8 mouse cellular contexts compared by ENCODE assay signal in genomic region chr8:80865181-80865784, GRCm38 (mm10). TPM values are rescaled to one million over a fixed set of nuclear protein-coding genes. Genes with fewer than 3 reads are reported as not detected.
DNase-seq lines count a peak whose midpoint lies in the region; ATAC-seq and TF ChIP-seq lines count a peak whose summit lies in the region.

No protein-coding gene starts in this region.

- no peak for DNase-seq in kidney, adult 2 months
- DNase-seq in kidney, adult 8-10 months = no peak
- peak; percentile 43 for DNase-seq in lung, postnatal 10 days
- DNase-seq in urinary bladder, postnatal 14 days (ENCODE audit: low spot score) = no peak
- DNase-seq in T-cell, adult 2 months (ENCODE audit: low spot score) = no peak
- no peak for DNase-seq in ovary, postnatal 14 days (ENCODE audit: low spot score)

- 58% methylated on average over 8 of the region's 8 CpGs for WGBS in kidney, adult 2 months
- 63% methylated on average over 8 of the region's 8 CpGs for WGBS in heart, embryonic 16.5 days

- peak overlapping the region; percentile 5; the same call in 1 of the 2 replicates for H3K9ac ChIP-seq in heart, embryonic 16.5 days (ENCODE audit: low read length)

- no peaks in the 10 kb centered on the region for H3K9me3 ChIP-seq in heart, embryonic 16.5 days (replicated peaks; ENCODE audit: control insufficient read depth, low read length)

- no peak overlapping the region for H3K4me3 ChIP-seq in kidney, adult 2 months (ENCODE audit: insufficient read depth, low read depth, low read length)
- H3K4me3 ChIP-seq in cortical plate, adult 2 months (ENCODE audit: insufficient read depth, low read length) = no peak overlapping the region
- no peak overlapping the region for H3K4me3 ChIP-seq in heart, embryonic 16.5 days (ENCODE audit: low read length)

- no peak overlapping the region for H3K27ac ChIP-seq in kidney, adult 2 months (ENCODE audit: insufficient read depth, low read depth, low read length)
- peak overlapping the region; percentile 26 for H3K27ac ChIP-seq in cortical plate, adult 2 months (ENCODE audit: insufficient read depth, low read length)
- H3K27ac ChIP-seq in heart, embryonic 16.5 days (ENCODE audit: low read length) = peak overlapping the region; percentile 86

- H3K36me3 ChIP-seq in kidney, adult 2 months (ENCODE audit: control insufficient read depth, insufficient read depth, low read length) = no peaks in the 10 kb centered on the region
- no peaks in the 10 kb centered on the region; the same call in 1 of the 2 replicates for H3K36me3 ChIP-seq in heart, embryonic 16.5 days (ENCODE audit: control insufficient read depth, insufficient read depth)

- H3K4me2 ChIP-seq in heart, embryonic 16.5 days (ENCODE audit: low read depth, low read length) = 0 out of 2 replicates have a peak overlapping the region, but pooled peaks have one; percentile 7

- TF ChIP-seq CTCF in kidney, adult 2 months (conservative IDR thresholded peaks at IDR 0.05; ENCODE audit: insufficient read depth, insufficient read length, low read depth, low read length) = peak; percentile 43
- peak; percentile 29 for TF ChIP-seq CTCF in cortical plate, adult 2 months (IDR thresholded peaks at IDR 0.05; ENCODE audit: extremely low read depth, insufficient read depth, low read length)

- no peaks in the 10 kb centered on the region for H3K27me3 ChIP-seq in kidney, adult 2 months (replicated peaks; ENCODE audit: control insufficient read depth, insufficient read depth, low read length)
- no peaks in the 10 kb centered on the region for H3K27me3 ChIP-seq in heart, embryonic 16.5 days (ENCODE audit: control insufficient read depth, insufficient read depth, low read length)

- no peak for ATAC-seq in heart, embryonic 16.5 days (replicated peaks; ENCODE audit: extremely low read depth, insufficient read depth, low FRiP score)

- H3K4me1 ChIP-seq in kidney, adult 2 months (ENCODE audit: control insufficient read depth, insufficient read depth, low read length) = peaks cover 38% of the 10 kb centered on the region
- H3K4me1 ChIP-seq in cortical plate, adult 2 months (ENCODE audit: control insufficient read depth, insufficient read depth, low read length) = 0 out of 2 replicates have a peak, but pooled peaks cover 2% of the 10 kb centered on the region
- H3K4me1 ChIP-seq in heart, embryonic 16.5 days (ENCODE audit: control insufficient read depth, insufficient read depth, low read length) = peaks cover 56% of the 10 kb centered on the region

- no peak for TF ChIP-seq POLR2A in kidney, adult 2 months (IDR thresholded peaks at IDR 0.05; ENCODE audit: low read depth, low read length)
- TF ChIP-seq POLR2A in cortical plate, adult 2 months (IDR thresholded peaks at IDR 0.05; ENCODE audit: extremely low read depth, insufficient read depth, low read length) = no peak

RNA-seq across cellular contexts. Expression of gene Gab1, which starts 15.0 kb away (rescaled TPM):
- 24.6 and 27.8 TPM in 2 replicates for polyA plus RNA-seq in kidney, adult 2 months (2012; rRNA removed)
- polyA plus RNA-seq in cortical plate, adult 2 months (2012; rRNA removed) = 21.3 and 25.9 TPM in 2 replicates
- 30.4 and 32.3 TPM in 2 replicates for polyA plus RNA-seq in heart, embryonic 16.5 days (2015; fragmentation: Nextera tagmentation; extraction: Ambion mirVana)
